In genomic region chr17:56038583-56039261, GRCm38 (mm10) we compare ENCODE assay signal across 22 mouse cellular contexts. TPM values are rescaled to one million over a fixed set of nuclear protein-coding genes. Genes with fewer than 3 reads are reported as not detected.
DNase-seq lines count a peak whose midpoint lies in the region; ATAC-seq and TF ChIP-seq lines count a peak whose summit lies in the region.
"Had no signal": no experiment of that assay in that cellular context is flagged by ENCODE, and none has a peak within 500 bp of the region (broad histone marks: within the 10 kb centered on the region; RNA-seq: fewer than 3 reads in every experiment).

No protein-coding gene starts in this region.

- no peaks in the 10 kb centered on the region for H3K36me3 ChIP-seq in heart, embryonic 16.5 days (ENCODE audit: control insufficient read depth, insufficient read depth)
- H3K36me3 ChIP-seq in midbrain, embryonic 11.5 days (ENCODE audit: control insufficient read depth, insufficient read depth, low read length) = no peaks in the 10 kb centered on the region; the same call in 1 of the 2 replicates
- no peaks in the 10 kb centered on the region for H3K36me3 ChIP-seq in midbrain, embryonic 15.5 days (replicated peaks)
- H3K36me3 ChIP-seq: stomach, embryonic 15.5 days had no signal

- H3K9ac ChIP-seq in heart, embryonic 16.5 days (ENCODE audit: low read length) = 0 out of 2 replicates have a peak overlapping the region, but pooled peaks have one; percentile 7
- H3K9ac ChIP-seq in midbrain, embryonic 11.5 days (ENCODE audit: low read length) = no peak overlapping the region
- no peak overlapping the region for H3K9ac ChIP-seq in midbrain, embryonic 15.5 days
- H3K9ac ChIP-seq: embryonic facial prominence, embryonic 12.5 days; hindbrain, embryonic 15.5 days; limb, embryonic 12.5 days; neural tube, embryonic 12.5 days; stomach, embryonic 15.5 days had no signal

- 78% methylated on average over 8 of the region's 8 CpGs for WGBS in heart, embryonic 16.5 days
- 91% methylated on average over 8 of the region's 8 CpGs for WGBS in midbrain, embryonic 11.5 days
- 89% methylated on average over 8 of the region's 8 CpGs for WGBS in midbrain, embryonic 15.5 days

- H3K27ac ChIP-seq in heart, embryonic 16.5 days (ENCODE audit: low read length) = no peak overlapping the region
- no peak overlapping the region for H3K27ac ChIP-seq in midbrain, embryonic 11.5 days (ENCODE audit: low read depth, low read length)
- H3K27ac ChIP-seq in midbrain, embryonic 15.5 days = no peak overlapping the region
- no peak overlapping the region for H3K27ac ChIP-seq in gastrocnemius, adult 2 months
- H3K27ac ChIP-seq: embryonic facial prominence, embryonic 12.5 days; limb, embryonic 12.5 days; neural tube, embryonic 12.5 days had no signal

- ATAC-seq in heart, embryonic 16.5 days (replicated peaks; ENCODE audit: extremely low read depth, insufficient read depth, low FRiP score) = no peak
- ATAC-seq in midbrain, embryonic 11.5 days (ENCODE audit: low FRiP score) = no peak
- no peak for ATAC-seq in midbrain, embryonic 15.5 days (replicated peaks)
- ATAC-seq in frontal cortex, adult (ENCODE audit: low TSS enrichment) = no peak
- ATAC-seq: CD4-positive, CD25-positive, alpha-beta regulatory T cell, adult 4 months; forebrain, embryonic 16.5 days; Patski had no signal

- no peak overlapping the region for H3K4me2 ChIP-seq in heart, embryonic 16.5 days (ENCODE audit: low read depth, low read length)
- H3K4me2 ChIP-seq in midbrain, embryonic 11.5 days = no peak overlapping the region
- H3K4me2 ChIP-seq in midbrain, embryonic 15.5 days = no peak overlapping the region

- no peaks in the 10 kb centered on the region for H3K9me3 ChIP-seq in heart, embryonic 16.5 days (replicated peaks; ENCODE audit: control insufficient read depth, low read length)
- no peaks in the 10 kb centered on the region for H3K9me3 ChIP-seq in midbrain, embryonic 11.5 days (ENCODE audit: control insufficient read depth, low read length)
- H3K9me3 ChIP-seq in midbrain, embryonic 15.5 days = no peaks in the 10 kb centered on the region
- H3K9me3 ChIP-seq: embryonic facial prominence, embryonic 12.5 days; hindbrain, embryonic 15.5 days; limb, embryonic 12.5 days; neural tube, embryonic 12.5 days; stomach, embryonic 15.5 days had no signal

- no peak for TF ChIP-seq CTCF in gastrocnemius, adult 2 months (IDR thresholded peaks at IDR 0.05)

- no peak for DNase-seq in heart, adult 8-10 months (ENCODE audit: low spot score)
- DNase-seq in midbrain, embryonic 11.5 days (ENCODE audit: low spot score, missing footprints) = peak; percentile 64
- DNase-seq in NIH3T3 (ENCODE audit: low read depth) = peak; percentile 43
- DNase-seq in gastrocnemius, adult 2 months = no peak
- DNase-seq: gastrocnemius, postnatal 10 days; heart, adult 2 months; heart, postnatal 10 days; kidney, adult 18-20 months; kidney, postnatal 14 days; right cerebral cortex, postnatal 14 days had no signal

- intact Hi-C loops in gastrocnemius, adult 2 months (cut with DNase I) = loop anchor here (5.0 to 10.0 kb wide), 2 partner anchors 39 to 1236 kb away; partner anchors contain the start of genes Hdgfl2, Ubxn6 and Vav1

- no peaks in the 10 kb centered on the region for H3K27me3 ChIP-seq in heart, embryonic 16.5 days (ENCODE audit: control insufficient read depth, insufficient read depth, low read length)
- no peaks in the 10 kb centered on the region for H3K27me3 ChIP-seq in midbrain, embryonic 11.5 days (ENCODE audit: control insufficient read depth, insufficient read depth, low read length)
- H3K27me3 ChIP-seq in midbrain, embryonic 15.5 days (replicated peaks) = no peaks in the 10 kb centered on the region
- H3K27me3 ChIP-seq: embryonic facial prominence, embryonic 12.5 days; hindbrain, embryonic 15.5 days; limb, embryonic 12.5 days; neural tube, embryonic 12.5 days; Patski; stomach, embryonic 15.5 days had no signal

- H3K4me3 ChIP-seq in heart, embryonic 16.5 days (ENCODE audit: low read length) = no peak overlapping the region
- H3K4me3 ChIP-seq in midbrain, embryonic 11.5 days (ENCODE audit: low read depth, low read length) = no peak overlapping the region
- no peak overlapping the region for H3K4me3 ChIP-seq in midbrain, embryonic 15.5 days
- no peak overlapping the region for H3K4me3 ChIP-seq in gastrocnemius, adult 2 months
- H3K4me3 ChIP-seq: neural tube, embryonic 12.5 days had no signal

- H3K4me1 ChIP-seq in heart, embryonic 16.5 days (ENCODE audit: control insufficient read depth, insufficient read depth, low read length) = peaks cover 28% of the 10 kb centered on the region
- H3K4me1 ChIP-seq in midbrain, embryonic 11.5 days (ENCODE audit: control insufficient read depth, insufficient read depth, low read length) = peaks cover 20% of the 10 kb centered on the region
- peaks cover 40% of the 10 kb centered on the region for H3K4me1 ChIP-seq in midbrain, embryonic 15.5 days

RNA-seq across cellular contexts. Expression of gene Chaf1a, which starts 1.5 kb away (rescaled TPM):
- polyA plus RNA-seq in heart, embryonic 16.5 days (2015; fragmentation: Nextera tagmentation; extraction: Ambion mirVana) = 12.1 and 12.7 TPM in 2 replicates
- total RNA-seq in heart, adult 8-10 months (2022) = 1 to 10 TPM in 3 of 4 experiments, under 1 TPM in 1; 0.84 to 1.9 (median 1.4) TPM
- polyA plus RNA-seq in midbrain, embryonic 11.5 days (2014; fragmentation: Nextera tagmentation; extraction: Ambion mirVana) = 20.7 and 24.7 TPM in 2 replicates
- polyA plus RNA-seq in midbrain, embryonic 15.5 days (2015; fragmentation: Nextera tagmentation; extraction: Ambion mirVana) = 5.0 and 5.5 TPM in 2 replicates
- under 1 TPM; 0.46 to 0.59 TPM for total RNA-seq in gastrocnemius, adult 2 months (2021)

RNA-seq across cellular contexts. Expression of gene Sh3gl1, which starts 2.3 kb away (rescaled TPM):
- 81.1 and 82.8 TPM in 2 replicates for polyA plus RNA-seq in heart, embryonic 16.5 days (2015; fragmentation: Nextera tagmentation; extraction: Ambion mirVana)
- total RNA-seq in heart, adult 8-10 months (2022) = 10 to 100 TPM; 12.3 to 14.4 (median 13.3) TPM
- 106 and 118 TPM in 2 replicates for polyA plus RNA-seq in midbrain, embryonic 11.5 days (2014; fragmentation: Nextera tagmentation; extraction: Ambion mirVana)
- 117 and 119 TPM in 2 replicates for polyA plus RNA-seq in midbrain, embryonic 15.5 days (2015; fragmentation: Nextera tagmentation; extraction: Ambion mirVana)
- total RNA-seq in gastrocnemius, adult 2 months (2021) = 1 to 10 TPM; 8.7 to 9.5 TPM

RNA-seq across cellular contexts. Expression of gene Mpnd, which starts 33.2 kb away (rescaled TPM):
- polyA plus RNA-seq in heart, embryonic 16.5 days (2015; fragmentation: Nextera tagmentation; extraction: Ambion mirVana) = 77.4 and 78.0 TPM in 2 replicates
- 10 to 100 TPM; 78.9 to 90.4 (median 87.1) TPM for total RNA-seq in heart, adult 8-10 months (2022)
- 146 and 158 TPM in 2 replicates for polyA plus RNA-seq in midbrain, embryonic 11.5 days (2014; fragmentation: Nextera tagmentation; extraction: Ambion mirVana)
- 152 and 167 TPM in 2 replicates for polyA plus RNA-seq in midbrain, embryonic 15.5 days (2015; fragmentation: Nextera tagmentation; extraction: Ambion mirVana)
- total RNA-seq in gastrocnemius, adult 2 months (2021) = 10 to 100 TPM; 41.2 to 41.6 TPM

RNA-seq across cellular contexts. Expression of gene Stap2, which starts 33.3 kb away (rescaled TPM):
- 16.6 and 17.9 TPM in 2 replicates for polyA plus RNA-seq in heart, embryonic 16.5 days (2015; fragmentation: Nextera tagmentation; extraction: Ambion mirVana)
- 10 to 100 TPM; 11.8 to 17.5 (median 14.4) TPM for total RNA-seq in heart, adult 8-10 months (2022)
- polyA plus RNA-seq in midbrain, embryonic 11.5 days (2014; fragmentation: Nextera tagmentation; extraction: Ambion mirVana) = 3.6 and 4.5 TPM in 2 replicates
- polyA plus RNA-seq in midbrain, embryonic 15.5 days (2015; fragmentation: Nextera tagmentation; extraction: Ambion mirVana) = 5.8 and 6.0 TPM in 2 replicates
- 1 to 10 TPM; 2.6 to 3.1 TPM for total RNA-seq in gastrocnemius, adult 2 months (2021)
- total RNA-seq: megakaryocyte-erythroid progenitor cell, adult 5-6 weeks had no signal

RNA-seq across cellular contexts. Expression of gene Ubxn6, which starts 36.1 kb away (rescaled TPM):
- 44.9 and 46.2 TPM in 2 replicates for polyA plus RNA-seq in heart, embryonic 16.5 days (2015; fragmentation: Nextera tagmentation; extraction: Ambion mirVana)
- 10 to 100 TPM; 50.4 to 64.4 (median 55.4) TPM for total RNA-seq in heart, adult 8-10 months (2022)
- 43.2 and 48.4 TPM in 2 replicates for polyA plus RNA-seq in midbrain, embryonic 11.5 days (2014; fragmentation: Nextera tagmentation; extraction: Ambion mirVana)
- 80.2 and 85.2 TPM in 2 replicates for polyA plus RNA-seq in midbrain, embryonic 15.5 days (2015; fragmentation: Nextera tagmentation; extraction: Ambion mirVana)
- 10 to 100 TPM; 55.6 to 64.3 TPM for total RNA-seq in gastrocnemius, adult 2 months (2021)

Comparison
In these comparisons a context has a peak if more than half of its experiments do, and no peak if none do; other contexts are left out.
1. DNase-seq: peak in midbrain, embryonic 11.5 days (single experiment) and NIH3T3 (single experiment); none in heart, adult 8-10 months (single experiment) and gastrocnemius, adult 2 months (single experiment).